Mouse (Mus musculus): ENCODE measurements around the gene Hist1h4i. TPM values are rescaled to one million over a fixed set of nuclear protein-coding genes. Genes with fewer than 3 reads are reported as not detected.
"Not testable (repeated sequence)": the region's sequence is repeated elsewhere in the genome, so short reads cannot be mapped to it uniquely, and the experiment has no call there.

The Hist1h4i gene
- polyA plus RNA-seq (2015; fragmentation: Nextera tagmentation; extraction: Ambion mirVana): 15.8 and 18.4 TPM in 2 replicates

DNA sequence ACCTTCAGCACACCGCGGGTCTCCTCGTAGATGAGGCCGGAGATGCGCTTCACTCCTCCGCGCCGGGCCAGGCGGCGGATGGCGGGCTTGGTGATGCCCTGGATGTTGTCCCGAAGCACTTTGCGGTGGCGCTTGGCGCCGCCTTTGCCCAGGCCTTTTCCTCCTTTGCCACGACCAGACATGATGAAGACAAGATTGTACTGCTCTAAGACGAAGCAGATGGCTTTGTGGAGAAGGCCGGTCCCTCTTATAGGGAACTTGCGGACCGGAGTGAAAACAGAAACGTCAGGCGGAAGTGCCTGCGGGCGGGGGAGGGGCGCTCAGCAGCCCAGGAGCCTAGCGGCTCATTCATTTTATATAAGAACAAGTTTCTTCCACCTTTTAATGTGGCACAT lies at the start of gene Hist1h4i:
Hist1h4i (minus strand) TSS at position 221 of the 395 bp plus-strand sequence.
- not testable (repeated sequence) for H3K9me3 ChIP-seq, H3K27me3 ChIP-seq, H3K36me3 ChIP-seq
- ATAC-seq (ENCODE audit: insufficient number of reproducible peaks, low FRiP score, low TSS enrichment, low read depth): peak; percentile 64
- Histone ChIP-seq H3K4me1 (peaks cover 29% of the 10 kb centered on the region), H3K4me3 (peak within 1 kb of the TSS; percentile 42), H3K4me2 (peak within 1 kb of the TSS; percentile 63), H3K27ac (peak within 1 kb of the TSS; percentile 93), H3K9ac (peak within 1 kb of the TSS; percentile 44)
- WGBS: under 1% methylated on average over 22 of the region's 27 CpGs

DNA sequence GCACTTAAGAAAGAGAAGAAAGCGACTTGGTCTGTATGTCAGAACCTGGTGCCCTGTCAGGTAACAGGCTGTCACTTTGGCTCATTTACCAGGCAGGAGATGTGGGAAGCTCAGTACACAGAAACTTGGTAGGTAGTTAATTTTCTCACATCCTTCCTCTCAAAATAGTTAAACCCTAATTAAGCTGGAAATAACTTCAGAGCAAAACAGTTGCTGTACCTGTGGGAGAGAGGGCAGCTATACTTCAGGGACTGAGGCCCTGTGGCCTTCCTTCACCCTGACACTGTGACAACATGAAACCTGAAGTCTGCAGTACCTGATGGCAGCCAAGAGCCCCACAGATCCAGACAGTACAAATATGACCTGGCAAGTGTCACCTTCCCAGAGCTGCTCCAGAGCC lies 43.0 kb upstream of the Hist1h4i start, which contains the start of gene Vmn1r188:
Vmn1r188 (plus strand) TSS at position 301 of the 400 bp plus-strand sequence.
- H3K4me2 ChIP-seq; H3K36me3 ChIP-seq; H3K4me1 ChIP-seq; H3K9me3 ChIP-seq; H3K27ac ChIP-seq; H3K27me3 ChIP-seq; H3K9ac ChIP-seq; ATAC-seq (ENCODE audit: insufficient number of reproducible peaks, low FRiP score, low TSS enrichment, low read depth); H3K4me3 ChIP-seq: not testable (repeated sequence)
- WGBS: 72% methylated on average over 1 of the region's 1 CpGs

DNA sequence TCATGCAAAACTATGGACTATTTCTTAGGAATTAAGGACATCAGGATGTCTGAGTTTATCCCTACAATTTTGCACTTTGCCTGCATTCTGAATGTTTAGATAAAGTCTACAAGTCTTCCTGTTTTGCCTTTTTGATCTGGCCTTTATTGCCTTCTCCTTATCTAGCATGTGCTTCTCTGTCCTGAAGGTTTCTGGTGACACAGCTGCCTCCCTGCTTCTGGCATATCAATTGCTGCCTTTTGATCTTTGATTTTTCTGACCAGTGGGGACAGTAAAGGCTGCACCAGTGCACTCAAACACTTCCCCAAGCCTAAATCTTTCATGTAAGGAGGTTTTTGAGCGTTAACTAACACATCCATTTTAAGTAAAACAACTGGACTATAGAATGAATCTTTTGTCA lies 22.3 kb upstream of the Hist1h4i start:
- Histone ChIP-seq H3K9ac (no peak overlapping the region), H3K4me2 (no peak overlapping the region), H3K4me3 (no peak overlapping the region), H3K27me3 (no peaks in the 10 kb centered on the region), H3K27ac (no peak overlapping the region), H3K36me3 (no peaks in the 10 kb centered on the region), H3K9me3 (no peaks in the 10 kb centered on the region), H3K4me1 (no peaks in the 10 kb centered on the region)
- ATAC-seq (ENCODE audit: insufficient number of reproducible peaks, low FRiP score, low TSS enrichment, low read depth): no peak
- WGBS: 40% methylated on average over 1 of the region's 1 CpGs

DNA sequence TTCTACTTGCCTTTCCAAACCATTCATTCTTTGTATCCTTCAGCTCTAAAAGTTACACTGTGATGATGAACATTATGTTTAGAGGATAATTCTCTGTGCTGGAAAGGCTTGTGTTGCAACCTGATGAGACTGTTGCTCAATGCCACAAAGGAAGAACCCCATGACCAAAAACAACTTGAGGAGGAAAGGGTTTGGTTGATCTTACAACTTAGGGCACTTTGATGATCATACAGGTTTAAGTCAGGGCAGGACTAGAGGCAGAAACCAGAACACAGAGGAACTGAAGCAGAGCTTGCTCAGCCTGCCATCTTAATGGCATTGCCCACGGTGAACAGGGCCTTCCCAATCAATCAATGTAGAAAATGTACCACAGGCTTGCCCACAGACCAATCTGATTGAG lies 20.3 kb upstream of the Hist1h4i start:
- WGBS: 80% methylated on average over 1 of the region's 1 CpGs
- no peak for ATAC-seq (ENCODE audit: insufficient number of reproducible peaks, low FRiP score, low TSS enrichment, low read depth)
- H3K9me3 ChIP-seq: no peaks in the 10 kb centered on the region
- no peaks in the 10 kb centered on the region for H3K4me1 ChIP-seq
- H3K36me3 ChIP-seq: no peaks in the 10 kb centered on the region
- no peak overlapping the region for H3K27ac ChIP-seq
- no peak overlapping the region for H3K9ac ChIP-seq
- no peaks in the 10 kb centered on the region for H3K27me3 ChIP-seq
- no peak overlapping the region for H3K4me3 ChIP-seq
- H3K4me2 ChIP-seq: no peak overlapping the region

DNA sequence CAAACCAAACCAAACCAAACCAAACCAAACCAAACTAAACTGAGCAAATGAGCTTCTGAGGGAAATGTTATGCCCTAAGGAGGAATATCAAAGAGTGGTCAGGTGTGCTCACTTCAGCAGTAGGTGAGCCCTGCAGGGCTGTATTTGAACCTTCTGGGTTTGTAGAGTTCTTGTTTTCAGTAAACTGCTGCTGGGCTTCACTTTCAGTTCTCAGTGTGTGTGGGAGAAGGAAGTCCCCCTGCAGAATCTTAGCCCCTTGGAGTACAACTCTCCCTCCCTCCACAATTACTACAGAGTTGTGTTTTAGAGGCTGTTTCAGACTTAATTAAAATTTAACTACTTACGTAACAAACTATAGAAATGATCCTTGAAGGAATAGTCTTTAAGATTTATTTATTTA lies 12.6 kb upstream of the Hist1h4i start:
- 95% methylated on average over 1 of the region's 1 CpGs for WGBS
- Histone ChIP-seq H3K4me1 (peaks cover 3% of the 10 kb centered on the region; the same call in 1 of the 2 replicates), H3K4me3 (no peak overlapping the region), H3K9ac (no peak overlapping the region), H3K36me3 (no peaks in the 10 kb centered on the region), H3K4me2 (no peak overlapping the region), H3K9me3 (no peaks in the 10 kb centered on the region), H3K27me3 (no peaks in the 10 kb centered on the region), H3K27ac (no peak overlapping the region)
- ATAC-seq (ENCODE audit: insufficient number of reproducible peaks, low FRiP score, low TSS enrichment, low read depth): no peak

DNA sequence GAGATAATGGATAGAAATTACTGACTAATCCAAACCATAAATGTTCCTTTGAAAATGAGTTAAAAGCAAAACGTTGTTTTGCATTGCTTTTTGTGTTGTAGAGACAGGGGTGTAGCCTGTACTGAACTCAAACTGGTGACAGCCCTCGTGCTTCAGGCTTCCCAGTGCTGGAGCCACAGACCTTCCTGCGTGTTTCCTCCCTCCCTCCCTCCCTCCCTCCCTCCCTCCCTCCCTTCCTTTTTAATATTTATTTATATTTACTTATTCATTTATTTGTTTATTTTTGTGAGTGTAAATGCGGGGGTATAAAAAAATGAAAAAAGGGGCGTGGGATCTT lies 10.3 kb upstream of the Hist1h4i start:
- Histone ChIP-seq H3K4me3 (peak overlapping the region; percentile 49), H3K9ac (no peak overlapping the region), H3K36me3 (no peaks in the 10 kb centered on the region), H3K4me2 (peak overlapping the region; percentile 62), H3K27ac (peak overlapping the region; percentile 86), H3K4me1 (peaks cover 3% of the 10 kb centered on the region; the same call in 1 of the 2 replicates), H3K27me3 (no peaks in the 10 kb centered on the region), H3K9me3 (no peaks in the 10 kb centered on the region)
- 12% methylated on average over 5 of the region's 5 CpGs for WGBS
- ATAC-seq (ENCODE audit: insufficient number of reproducible peaks, low FRiP score, low TSS enrichment, low read depth): no peak

DNA sequence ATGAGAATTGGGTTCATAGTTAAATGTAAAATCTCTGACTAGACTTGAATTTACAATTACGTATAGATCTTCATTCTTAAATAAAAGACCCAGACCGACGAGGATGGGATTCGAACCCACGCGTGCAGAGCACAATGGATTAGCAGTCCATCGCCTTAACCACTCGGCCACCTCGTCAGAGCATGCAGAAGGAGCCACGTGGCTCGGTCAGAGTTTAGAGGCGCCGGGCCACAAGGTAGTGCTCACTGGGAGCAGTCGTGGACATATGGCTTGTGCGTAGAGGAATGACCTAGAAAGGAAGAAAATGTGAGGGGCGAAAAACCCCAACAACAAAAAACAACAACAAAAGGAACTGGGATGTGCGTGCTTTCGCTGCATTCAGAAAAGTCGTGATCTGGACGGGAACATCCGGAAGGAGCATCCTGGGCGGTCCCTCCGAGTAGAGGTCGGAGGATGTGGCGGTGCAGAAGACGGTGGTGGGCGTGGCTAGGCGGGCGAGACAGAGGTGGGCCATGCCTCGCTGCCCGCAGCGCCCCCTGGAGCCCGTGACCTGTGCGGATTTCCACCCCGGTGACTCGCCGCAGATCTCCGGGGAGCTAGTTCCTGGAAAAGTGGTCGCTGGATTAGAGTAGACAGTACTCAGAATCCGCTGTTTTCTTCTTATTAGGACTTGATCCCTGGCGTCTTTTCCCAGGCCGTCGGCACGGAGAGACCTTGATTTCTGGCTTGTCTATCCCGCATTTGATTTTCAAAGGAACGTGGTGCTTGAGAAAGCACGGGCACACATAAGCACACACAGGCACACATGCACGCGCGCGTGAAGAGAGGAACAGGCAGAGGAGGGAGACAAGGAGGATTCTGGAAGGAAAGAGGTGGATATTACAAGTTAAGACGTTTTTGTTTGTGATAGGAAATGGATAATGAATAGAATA lies 9.7 kb upstream of the Hist1h4i start:
- Histone ChIP-seq H3K27me3 (no peaks in the 10 kb centered on the region), H3K27ac (peak overlapping the region; percentile 86), H3K4me3 (peak overlapping the region; percentile 49), H3K4me1 (peaks cover 3% of the 10 kb centered on the region; the same call in 1 of the 2 replicates), H3K36me3 (no peaks in the 10 kb centered on the region), H3K9ac (peak overlapping the region; percentile 31), H3K9me3 (no peaks in the 10 kb centered on the region), H3K4me2 (peak overlapping the region; percentile 62)
- peak; percentile 92 for ATAC-seq (ENCODE audit: insufficient number of reproducible peaks, low FRiP score, low TSS enrichment, low read depth)
- under 1% methylated on average over 52 of the region's 52 CpGs for WGBS

DNA sequence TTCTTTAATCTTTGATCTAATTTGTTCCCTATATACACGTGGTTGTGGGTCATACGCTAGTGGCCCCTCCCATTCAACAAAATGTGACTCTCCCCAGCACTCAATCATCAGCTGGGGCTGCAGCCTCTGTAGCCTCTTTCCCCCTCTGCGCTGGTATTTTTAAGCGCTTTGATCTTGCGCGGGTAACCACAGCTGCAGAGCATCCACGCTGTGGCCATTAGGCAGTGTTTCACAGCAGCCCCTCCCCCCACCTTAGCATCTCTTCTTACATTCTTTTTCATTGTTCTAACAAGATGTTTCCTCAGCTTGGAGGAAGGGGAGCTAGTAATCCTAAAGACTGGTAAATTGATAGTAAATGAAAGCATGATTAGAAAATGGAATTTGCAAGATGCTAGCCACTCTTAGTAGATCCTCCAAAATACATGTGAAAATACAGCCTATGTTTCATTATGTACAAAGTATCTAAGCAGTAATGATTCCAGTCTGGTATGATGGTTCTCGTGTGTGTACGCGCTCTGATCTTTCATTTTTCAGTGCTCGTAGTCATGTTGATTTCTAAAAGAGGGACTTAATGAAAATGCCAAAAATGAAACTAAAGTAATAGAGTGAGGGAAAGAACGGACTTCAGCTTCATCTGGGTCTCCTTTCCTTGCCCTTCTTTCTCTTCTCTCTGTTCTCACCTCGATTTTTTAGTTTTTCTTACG lies 8.7 kb upstream of the Hist1h4i start:
- Histone ChIP-seq H3K4me3 (peak overlapping the region; percentile 49), H3K9ac (0 out of 2 replicates have a peak overlapping the region, but pooled peaks have one; percentile 10), H3K4me2 (peak overlapping the region; percentile 62), H3K27me3 (no peaks in the 10 kb centered on the region), H3K27ac (peak overlapping the region; percentile 86), H3K9me3 (no peaks in the 10 kb centered on the region), H3K36me3 (no peaks in the 10 kb centered on the region), H3K4me1 (peaks cover 4% of the 10 kb centered on the region; the same call in 1 of the 2 replicates)
- ATAC-seq (ENCODE audit: insufficient number of reproducible peaks, low FRiP score, low TSS enrichment, low read depth): no peak
- under 1% methylated on average over 14 of the region's 14 CpGs for WGBS

DNA sequence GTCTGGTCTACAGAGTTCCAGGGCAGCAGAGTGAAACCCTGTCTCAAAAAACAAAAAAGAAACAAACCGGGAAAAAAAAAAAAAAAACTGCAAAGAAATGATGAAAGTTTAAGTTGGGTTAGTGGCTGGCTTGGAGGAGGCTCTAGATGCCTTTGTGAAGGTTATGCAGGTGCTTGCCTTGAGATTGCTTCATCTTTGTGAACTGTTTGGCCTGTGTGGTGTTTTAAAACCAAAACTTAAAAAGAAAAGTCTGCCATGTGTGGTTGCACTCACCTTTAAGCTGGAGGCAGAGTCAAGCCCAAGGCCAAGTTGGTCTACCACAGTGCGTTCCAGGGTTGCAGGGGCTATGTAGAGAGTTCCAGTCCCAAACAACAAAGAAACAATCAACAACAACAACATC lies 7.9 kb upstream of the Hist1h4i start:
- Histone ChIP-seq H3K36me3 (no peaks in the 10 kb centered on the region), H3K4me2 (no peak overlapping the region), H3K27me3 (no peaks in the 10 kb centered on the region), H3K9ac (no peak overlapping the region), H3K27ac (no peak overlapping the region), H3K4me1 (peaks cover 9% of the 10 kb centered on the region; the same call in 1 of the 2 replicates), H3K9me3 (no peaks in the 10 kb centered on the region), H3K4me3 (no peak overlapping the region)
- 78% methylated on average over 2 of the region's 2 CpGs for WGBS
- ATAC-seq (ENCODE audit: insufficient number of reproducible peaks, low FRiP score, low TSS enrichment, low read depth): no peak

DNA sequence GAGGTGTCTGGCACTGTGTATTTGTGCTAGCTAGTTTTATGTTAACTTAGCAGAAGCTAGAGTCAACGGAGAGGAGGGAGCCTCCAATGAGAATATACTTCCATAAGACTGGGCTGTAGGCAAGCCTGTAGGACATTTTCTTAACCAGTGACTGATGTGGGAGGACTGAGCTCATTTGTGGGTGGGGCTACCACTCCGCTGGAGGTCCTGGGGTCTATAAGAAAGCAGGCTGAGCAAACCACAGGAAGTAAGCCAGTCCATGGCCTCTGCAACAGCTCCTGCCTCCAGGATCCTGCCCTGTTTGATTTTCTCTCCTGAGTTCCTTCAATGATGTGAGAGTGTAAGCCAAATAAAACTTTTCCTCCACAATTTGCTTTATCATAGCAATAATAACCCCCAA lies 4.1 kb upstream of the Hist1h4i start:
- no peak overlapping the region for H3K27ac ChIP-seq
- no peak overlapping the region for H3K4me2 ChIP-seq
- H3K9me3 ChIP-seq: no peaks in the 10 kb centered on the region
- no peak overlapping the region for H3K9ac ChIP-seq
- H3K4me3 ChIP-seq: no peak overlapping the region
- no peak for ATAC-seq (ENCODE audit: insufficient number of reproducible peaks, low FRiP score, low TSS enrichment, low read depth)
- H3K36me3 ChIP-seq: no peaks in the 10 kb centered on the region
- peaks cover 20% of the 10 kb centered on the region for H3K4me1 ChIP-seq
- WGBS: 58% methylated on average over 2 of the region's 2 CpGs
- no peaks in the 10 kb centered on the region for H3K27me3 ChIP-seq

DNA sequence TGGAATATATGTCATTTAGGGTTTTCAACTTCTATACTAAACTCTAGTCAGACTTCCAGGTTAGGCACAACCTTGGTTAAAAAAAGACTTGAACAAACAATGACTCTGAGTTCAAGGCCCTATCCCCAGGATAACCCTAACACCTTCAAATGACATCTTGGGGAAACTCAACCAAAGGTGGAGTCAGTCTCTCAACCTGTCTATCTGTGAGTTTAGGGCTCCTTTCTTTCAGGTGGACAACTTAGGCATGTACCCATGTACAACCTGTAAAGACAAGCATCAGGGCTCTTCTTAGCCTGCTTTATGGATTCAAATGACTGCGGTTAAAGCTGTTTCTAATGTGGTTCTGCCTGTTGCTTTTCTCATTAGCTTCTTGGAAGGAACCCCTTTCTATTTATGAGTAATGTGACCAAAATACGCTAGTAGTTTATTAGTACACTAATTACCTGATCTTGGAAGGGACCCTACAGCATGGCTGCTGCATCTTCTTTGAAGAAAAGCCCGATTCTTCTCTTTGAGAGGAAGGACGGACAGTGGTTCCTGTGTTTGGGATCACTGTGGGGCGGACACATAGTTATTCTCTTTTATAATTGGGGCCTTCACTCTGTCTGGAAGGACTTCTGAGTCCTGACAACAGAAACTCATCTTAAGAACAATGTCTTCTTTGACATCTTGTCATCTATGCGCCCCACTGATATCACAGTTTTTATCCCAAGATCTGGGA lies 3.4 kb upstream of the Hist1h4i start:
- 79% methylated on average over 6 of the region's 6 CpGs for WGBS
- H3K4me1 ChIP-seq: peaks cover 23% of the 10 kb centered on the region
- no peaks in the 10 kb centered on the region for H3K27me3 ChIP-seq
- peak overlapping the region; percentile 63; the same call in 1 of the 2 replicates for H3K4me2 ChIP-seq
- no peak for ATAC-seq (ENCODE audit: insufficient number of reproducible peaks, low FRiP score, low TSS enrichment, low read depth)
- no peak overlapping the region for H3K27ac ChIP-seq
- H3K9me3 ChIP-seq: no peaks in the 10 kb centered on the region
- H3K9ac ChIP-seq: no peak overlapping the region
- peak overlapping the region; percentile 40 for H3K4me3 ChIP-seq
- H3K36me3 ChIP-seq: no peaks in the 10 kb centered on the region
